Mouse (Mus musculus) activated CD4-positive, CD25-positive, alpha-beta regulatory T cell, adult 9 weeks (primary cell): ENCODE measurements around the gene Prr11. TPM values are rescaled to one million over a fixed set of nuclear protein-coding genes. Genes with fewer than 3 reads are reported as not detected.

Experiments used
- polyA plus RNA-seq: library from polyadenylated mRNA; unstranded; fragments of 100-300 nt; shearing (Covaris generic); gene quantifications from one replicate; pipeline ENCODE4 v1.2.1, GENCODE M21; 2017

Gene Prr11
- polyA plus RNA-seq: 0.51 TPM

GRCm38 (mm10) chr11:87108409-87108754 is at the start of gene Prr11:
TSS of gene Prr11 (minus strand) at chr11:87108708.

GRCm38 (mm10) chr11:87126824-87127816 is 18.6 kb upstream of the Prr11 start, which contains the start of gene Trim37:
TSS of gene Trim37 (plus strand) at chr11:87127077.

GRCm38 (mm10) chr11:87108755-87109518 is 429 bp upstream of the Prr11 start, which contains the start of gene Ska2:
TSS of gene Ska2 (plus strand) at chr11:87109234.

GRCm38 (mm10) chr11:87086290-87086984 is 22.1 kb downstream of the Prr11 start, which contains the start of gene Smg8:
TSS of gene Smg8 (minus strand) at chr11:87086774.

GRCm38 (mm10) chr11:87073866-87074440 is 34.6 kb downstream of the Prr11 start, which contains the start of gene Gdpd1:
TSS of gene Gdpd1 (minus strand) at chr11:87074062.

Other genes starting within 250 kb of the Prr11 start
- gene Ypel2, start 115.0 kb downstream of the Prr11 start, polyA plus RNA-seq: 4.3 TPM
- gene Gdpd1, start 34.6 kb downstream of the Prr11 start, polyA plus RNA-seq: 0.61 TPM
- 28.7 TPM for gene Smg8, start 21.9 kb downstream of the Prr11 start, polyA plus RNA-seq
- gene Ska2, start 526 bp upstream of the Prr11 start, polyA plus RNA-seq: 15.0 TPM
- 16.8 TPM for gene Trim37, start 18.4 kb upstream of the Prr11 start, polyA plus RNA-seq